Mouse (Mus musculus): ENCODE measurements around the gene Ltbp2.

The Ltbp2 gene

DNA sequence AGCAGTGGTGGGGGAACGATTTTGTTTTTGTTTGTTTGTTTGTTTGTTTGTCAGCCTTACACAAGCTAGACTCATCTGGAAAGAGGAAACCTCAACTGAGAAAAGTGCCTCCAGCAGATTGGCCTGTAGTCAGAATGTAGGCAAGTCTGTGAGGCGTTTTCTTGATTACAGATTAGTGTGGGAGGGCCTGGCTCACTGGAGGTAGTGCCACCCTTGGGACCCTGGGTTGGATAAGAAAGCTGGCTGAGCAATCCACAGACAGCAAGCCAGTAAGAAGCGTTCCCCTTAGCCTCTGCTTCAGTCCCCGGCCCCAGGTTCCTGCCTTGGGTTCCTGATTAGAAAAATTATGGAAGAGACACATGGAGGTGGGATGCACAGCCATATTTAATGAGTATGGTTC, 36.4 kb downstream of the Ltbp2 start:
- DNase-seq (ENCODE audit: low spot score): no peak

DNA sequence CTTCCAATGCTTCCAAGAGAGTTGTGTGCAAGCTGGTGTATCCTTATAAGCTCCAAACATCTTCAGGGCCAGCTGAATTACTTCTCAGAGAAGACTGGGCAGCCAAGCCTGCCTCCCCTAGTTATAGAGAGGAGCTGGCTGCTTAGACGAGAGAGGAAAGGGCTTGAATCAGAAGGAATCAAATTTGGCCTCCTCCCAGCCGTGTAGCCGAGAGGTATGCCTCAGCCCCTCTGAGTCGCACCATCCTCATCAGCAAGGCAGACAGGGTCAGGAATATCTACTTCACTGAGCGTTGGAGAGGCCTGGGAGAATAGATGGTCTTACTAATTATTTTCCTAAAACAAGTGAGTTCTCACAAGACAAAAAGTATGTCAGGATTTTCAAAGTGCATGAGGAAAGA, 40.7 kb downstream of the Ltbp2 start:
- DNase-seq (ENCODE audit: low spot score): no peak

- no peak for DNase-seq (ENCODE audit: low spot score)
Measured at GRCm38 (mm10) chr12:84834773-84835172, 41.6 kb downstream of the Ltbp2 start.

DNA sequence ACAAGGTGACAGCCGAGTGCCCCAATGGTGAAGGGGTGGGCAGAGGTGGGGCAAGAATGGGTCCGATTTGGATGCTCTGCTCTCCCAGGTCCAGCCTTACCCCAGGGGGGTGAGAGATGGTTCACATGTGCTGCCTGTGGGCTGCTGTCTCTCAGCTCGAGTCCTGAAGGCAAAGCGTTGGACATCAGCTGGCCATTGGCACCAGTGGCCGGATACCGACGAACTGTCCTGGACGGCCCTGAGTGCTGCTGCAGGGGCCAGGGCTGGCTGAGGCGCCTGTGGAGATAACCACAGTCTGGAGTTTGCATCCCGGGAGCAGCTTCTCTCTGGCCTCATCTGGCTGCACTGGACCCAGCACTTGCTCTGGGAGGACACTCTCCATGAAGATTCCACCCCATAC, 44.7 kb downstream of the Ltbp2 start:
- DNase-seq (ENCODE audit: low spot score): no peak

- no peak for DNase-seq (ENCODE audit: low spot score)
Measured at GRCm38 (mm10) chr12:84831141-84831540, 45.2 kb downstream of the Ltbp2 start.

GRCm38 (mm10) chr12:84830438-84830837, 45.9 kb downstream of the Ltbp2 start:
- no peak for DNase-seq (ENCODE audit: low spot score)

DNA sequence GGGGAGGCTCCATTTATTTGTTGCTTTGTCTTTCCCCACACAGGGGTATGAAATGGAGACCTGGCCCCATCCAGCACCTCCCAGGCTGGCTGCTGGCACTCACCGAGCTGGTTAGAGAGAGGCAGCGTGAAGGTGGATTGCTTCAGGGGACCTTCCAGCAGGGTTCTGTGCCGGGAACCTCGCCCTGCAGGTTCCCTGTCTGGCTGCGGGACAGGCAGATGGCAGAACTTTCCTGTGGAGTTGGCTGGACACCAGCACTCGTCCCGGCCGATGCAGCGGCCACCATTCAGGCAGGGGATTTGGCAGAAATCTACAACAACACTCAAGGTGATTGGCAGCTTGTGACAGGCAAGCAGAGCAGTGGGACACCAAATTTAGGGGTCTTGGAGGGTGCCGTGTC, 46.4 kb downstream of the Ltbp2 start:
- no peak for DNase-seq (ENCODE audit: low spot score)

- DNase-seq (ENCODE audit: low spot score): no peak
Measured at GRCm38 (mm10) chr12:84829109-84829724, 47.1 kb downstream of the Ltbp2 start.

GRCm38 (mm10) chr12:84827384-84827933, 48.9 kb downstream of the Ltbp2 start:
- DNase-seq (ENCODE audit: low spot score): no peak

DNA sequence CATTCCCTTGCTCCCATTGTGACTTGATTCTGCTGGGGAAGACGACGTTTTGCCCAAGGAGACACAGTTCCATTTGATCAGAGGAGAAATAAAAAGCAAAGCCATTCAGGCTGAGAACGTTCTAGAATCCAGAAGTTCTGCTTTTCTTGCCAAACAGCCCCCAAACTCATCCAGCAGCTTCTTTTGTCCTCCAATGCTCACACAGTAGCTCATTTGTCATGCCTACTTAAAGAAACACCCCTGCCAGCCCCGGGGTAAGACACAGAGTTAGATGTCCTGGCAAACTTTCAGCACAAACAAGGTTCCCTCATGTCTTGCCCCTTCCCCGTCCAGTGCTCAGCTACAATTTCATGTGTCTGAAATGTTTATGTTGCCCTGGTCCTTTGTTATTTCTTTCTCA, 52.1 kb downstream of the Ltbp2 start:
- no peak for DNase-seq (ENCODE audit: low spot score)

DNA sequence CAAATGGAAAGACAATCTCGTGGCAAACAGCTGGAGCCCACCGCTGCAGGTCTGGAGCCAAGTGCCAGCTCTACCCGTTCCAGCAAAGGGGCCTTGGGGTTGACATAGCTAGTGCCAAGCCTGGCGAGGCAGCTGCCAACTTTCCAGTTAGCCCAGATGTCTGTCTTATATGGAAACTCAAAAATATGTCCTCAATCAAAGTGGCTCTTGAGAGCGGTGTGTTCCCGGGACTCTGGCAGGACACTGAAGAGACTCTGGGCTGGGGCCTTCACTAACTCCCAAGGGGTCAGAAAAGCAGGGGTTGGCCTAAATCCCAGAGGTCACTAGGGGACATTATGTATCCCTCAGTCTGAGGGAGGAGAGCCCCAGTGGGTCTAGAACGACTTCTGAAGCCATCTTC, 52.7 kb downstream of the Ltbp2 start:
- DNase-seq (ENCODE audit: low spot score): no peak

GRCm38 (mm10) chr12:84819236-84820168, 56.8 kb downstream of the Ltbp2 start:
- DNase-seq (ENCODE audit: low spot score): peak; percentile 44

- no peak for DNase-seq (ENCODE audit: low spot score)
Measured at GRCm38 (mm10) chr12:84818496-84818895, 57.8 kb downstream of the Ltbp2 start.

DNA sequence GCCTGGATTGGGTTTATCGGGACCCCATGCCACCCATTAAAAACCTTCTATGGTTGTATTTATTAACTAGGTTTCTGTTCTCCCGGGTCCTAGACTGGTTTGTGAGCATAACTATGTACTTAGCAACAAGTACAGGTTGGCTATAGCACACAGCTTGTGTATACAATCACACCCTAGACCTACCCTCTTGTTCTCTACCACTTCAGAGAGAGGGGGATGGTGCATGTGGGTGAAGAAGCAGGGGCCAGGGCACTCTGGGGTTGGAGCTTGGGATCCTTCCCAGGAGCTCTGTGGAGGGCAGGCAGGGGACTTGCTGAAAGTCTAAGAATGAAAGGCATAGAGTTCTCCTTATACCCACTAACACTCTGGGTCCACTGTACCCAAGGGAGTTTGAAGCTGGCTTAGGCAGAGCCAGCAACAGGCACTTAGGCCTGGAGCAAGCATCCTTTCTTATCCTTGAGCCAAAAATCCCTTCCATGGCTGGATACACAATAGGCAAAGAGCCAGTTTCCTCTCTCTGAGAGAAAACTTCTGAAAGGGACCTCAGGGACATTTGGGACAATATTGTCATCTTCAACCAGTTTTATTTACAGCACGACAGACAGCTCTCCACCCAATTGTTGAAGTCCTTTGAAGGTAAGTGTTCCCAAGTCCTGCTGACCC, 61.5 kb downstream of the Ltbp2 start:
- DNase-seq (ENCODE audit: low spot score): no peak

GRCm38 (mm10) chr12:84813773-84814172, 62.6 kb downstream of the Ltbp2 start:
- no peak for DNase-seq (ENCODE audit: low spot score)

DNA sequence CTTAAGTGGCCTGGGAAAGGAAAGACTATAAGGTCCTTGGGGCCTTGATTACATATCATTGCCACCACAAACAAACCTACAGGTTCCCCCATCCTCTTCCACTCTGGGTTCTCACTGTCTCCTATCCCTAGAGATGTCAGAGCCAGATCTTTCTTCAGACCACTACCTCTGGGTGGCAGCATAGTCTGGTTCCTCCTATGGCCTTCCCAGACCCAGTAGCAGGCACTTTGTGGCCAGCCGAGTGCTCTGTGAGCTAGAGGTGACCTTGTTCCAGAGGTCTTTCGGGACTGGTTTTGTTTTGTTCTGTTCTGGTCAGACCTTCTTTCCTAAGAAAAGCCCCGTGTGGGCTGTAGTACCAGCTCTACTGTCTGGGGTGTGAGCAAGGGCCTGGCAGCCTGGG, 64.3 kb downstream of the Ltbp2 start:
- no peak for DNase-seq (ENCODE audit: low spot score)

DNA sequence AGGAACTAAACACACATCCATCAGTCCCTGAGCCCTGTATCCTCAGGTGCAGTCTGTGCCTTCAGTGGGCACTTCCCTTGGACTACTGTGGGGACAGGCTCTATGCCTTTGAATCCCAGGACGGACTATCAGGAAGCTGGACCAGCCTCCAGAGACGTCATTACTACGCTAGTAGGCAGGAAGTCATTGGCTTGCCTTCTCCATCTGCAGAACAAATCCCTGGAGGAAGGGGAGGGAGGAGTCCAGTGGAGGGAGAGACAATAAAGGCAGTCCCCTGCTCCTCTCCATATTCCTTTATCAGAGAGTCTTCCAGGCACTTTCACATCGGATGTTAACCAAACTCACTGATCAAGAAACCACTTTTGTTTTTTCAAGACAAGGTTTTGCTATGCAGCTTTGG, 64.8 kb downstream of the Ltbp2 start:
- DNase-seq (ENCODE audit: low spot score): no peak

GRCm38 (mm10) chr12:84810810-84811209, 65.5 kb downstream of the Ltbp2 start:
- no peak for DNase-seq (ENCODE audit: low spot score)

DNA sequence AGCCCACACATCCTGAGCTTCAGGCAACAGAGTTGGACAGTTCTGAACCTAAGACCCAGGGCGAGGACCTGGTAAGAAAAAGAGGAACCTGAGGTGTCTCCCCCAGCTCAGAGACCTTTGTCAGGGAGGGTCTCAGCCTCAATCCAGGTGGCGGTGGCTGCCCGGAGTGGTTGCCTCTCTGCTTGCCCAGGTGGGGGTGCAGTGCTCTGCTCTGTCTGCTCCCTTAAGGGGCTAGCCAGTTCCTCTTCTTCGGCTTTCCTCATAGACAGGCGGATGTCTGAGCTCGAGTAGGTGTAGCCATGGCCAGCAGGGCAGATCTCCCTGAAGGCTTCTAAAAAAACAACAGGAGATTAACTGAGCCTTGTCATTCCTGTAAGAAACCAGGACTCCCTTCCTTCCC, 67.3 kb downstream of the Ltbp2 start:
- no peak for DNase-seq (ENCODE audit: low spot score)

DNA sequence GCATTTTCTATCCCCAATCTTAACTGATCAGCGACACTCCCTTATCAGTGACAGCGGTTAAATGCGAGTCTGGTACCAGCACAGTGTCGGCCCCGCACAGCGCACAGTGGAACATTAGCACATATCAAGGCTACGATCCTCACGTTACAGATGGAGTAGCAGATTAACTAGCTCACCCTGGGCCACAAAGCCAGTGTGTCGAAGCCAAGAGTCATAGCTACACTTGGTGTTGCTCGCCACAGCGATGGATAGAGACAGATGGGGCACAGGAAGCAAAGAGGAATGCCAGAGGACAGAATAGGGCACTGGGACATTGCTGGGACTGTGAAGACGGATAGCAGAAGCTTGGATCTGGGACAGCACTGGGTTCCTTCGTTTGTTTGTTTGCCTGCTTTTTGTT, 69.0 kb downstream of the Ltbp2 start:
- no peak for DNase-seq (ENCODE audit: low spot score)

- DNase-seq (ENCODE audit: low spot score): no peak
Measured at GRCm38 (mm10) chr12:84806726-84807125, 69.6 kb downstream of the Ltbp2 start.

DNA sequence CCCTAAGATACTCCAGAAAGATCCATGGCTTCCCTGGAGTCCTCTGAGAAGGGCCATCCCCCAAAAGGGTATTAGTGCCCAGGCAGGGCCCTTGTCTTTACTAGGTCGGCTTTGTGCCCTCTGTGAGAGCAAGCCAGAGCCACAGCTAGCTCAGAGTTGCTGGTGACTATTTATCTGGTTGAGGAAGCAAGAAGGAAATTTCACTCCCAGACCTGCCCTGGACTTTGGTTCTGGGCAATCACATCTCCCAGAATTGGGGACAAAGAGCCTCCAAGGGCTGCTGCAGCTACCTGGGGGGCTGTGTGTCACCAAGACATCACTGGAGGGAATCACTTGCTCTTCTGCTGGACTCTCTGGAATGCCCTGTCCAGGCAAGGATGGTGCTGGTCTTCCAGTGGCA, 70.3 kb downstream of the Ltbp2 start:
- no peak for DNase-seq (ENCODE audit: low spot score)

Data from spleen, adult 12 weeks (tissue).